Mouse (Mus musculus) c-Kit-positive CD71-negative TER-119-negative erythroid progenitor cells, embryonic 14.5 days (primary cell): ENCODE measurements around the gene Msi1.
"Not testable (repeated sequence)": the region's sequence is repeated elsewhere in the genome, so short reads cannot be mapped to it uniquely, and the experiment has no call there.

Experiments used
- DNase-seq: peaks from one replicate; pipeline ENCODE4 v3.0.0-alpha.2; 2013; ENCODE audit warnings: low read depth

Gene Msi1

DNA sequence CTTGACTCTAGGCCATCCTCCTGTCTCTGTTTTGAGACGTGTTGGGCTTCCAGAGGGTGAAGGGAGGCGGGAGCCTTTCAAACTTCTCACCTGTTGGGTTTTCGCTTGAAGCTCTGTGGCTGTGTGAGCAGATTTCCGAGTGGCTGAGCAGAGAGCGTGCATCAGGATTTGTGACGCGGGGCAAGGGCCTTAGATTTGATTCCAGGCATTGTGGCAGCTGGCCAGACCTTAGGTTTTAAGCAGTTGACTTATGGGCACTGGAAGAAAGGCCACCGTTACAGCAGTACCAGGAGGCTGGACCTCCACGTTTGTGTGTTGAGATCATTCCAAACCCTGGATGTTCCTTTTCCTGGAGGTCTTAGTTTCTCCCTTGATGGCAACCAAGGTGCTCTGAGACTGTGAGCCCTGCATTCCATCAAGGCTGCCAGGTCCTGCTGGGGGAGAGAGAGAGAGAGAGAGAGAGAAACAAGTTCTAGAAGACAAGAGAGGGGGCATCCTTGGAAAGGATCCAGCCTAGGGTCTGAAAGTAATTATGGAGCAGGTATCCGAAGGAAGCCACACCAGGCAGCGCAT lies 5.0 kb downstream of the Msi1 start:
- DNase-seq: no peak

DNA sequence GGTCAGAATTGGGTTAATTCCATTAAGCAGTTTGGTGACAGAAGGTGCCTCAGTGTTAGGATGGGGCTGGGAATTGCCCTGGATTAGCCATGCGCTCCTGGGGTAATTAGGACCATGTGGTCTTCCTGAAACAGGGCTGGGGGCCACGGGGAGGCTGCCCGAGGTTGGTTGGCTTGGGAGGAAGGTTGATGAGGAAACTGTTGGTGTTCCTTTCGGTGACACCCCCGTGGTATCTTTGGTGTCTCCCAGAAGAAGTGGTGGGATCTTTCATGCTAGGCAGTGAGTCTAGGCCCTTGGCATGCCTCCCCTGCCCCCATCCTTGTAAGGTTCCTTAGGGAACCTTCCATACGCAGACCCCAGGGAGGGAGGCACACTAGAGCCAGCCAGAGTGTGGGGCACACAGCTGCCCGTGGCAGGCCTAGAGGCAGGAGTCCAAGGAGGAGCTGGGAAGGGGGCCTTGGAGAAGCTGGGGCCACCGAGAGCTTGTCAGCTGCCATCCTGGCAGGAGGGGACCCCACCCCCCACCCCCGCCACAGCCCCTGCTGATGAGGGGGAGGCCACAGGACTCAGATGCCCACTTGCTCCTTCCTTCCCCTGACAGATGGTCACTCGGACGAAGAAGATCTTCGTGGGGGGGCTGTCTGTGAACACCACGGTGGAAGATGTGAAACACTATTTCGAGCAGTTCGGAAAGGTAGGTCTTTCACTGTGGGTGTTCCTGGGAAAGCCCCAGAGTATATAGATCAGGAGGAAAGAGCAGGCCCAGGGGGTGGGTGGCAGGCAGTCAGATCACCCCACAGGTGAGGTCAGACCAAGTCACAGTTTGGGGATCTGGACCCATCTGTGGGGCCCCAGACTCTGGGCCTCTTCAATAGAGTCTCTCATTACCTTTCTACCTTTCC lies 5.7 kb downstream of the Msi1 start:
- no peak for DNase-seq

DNA sequence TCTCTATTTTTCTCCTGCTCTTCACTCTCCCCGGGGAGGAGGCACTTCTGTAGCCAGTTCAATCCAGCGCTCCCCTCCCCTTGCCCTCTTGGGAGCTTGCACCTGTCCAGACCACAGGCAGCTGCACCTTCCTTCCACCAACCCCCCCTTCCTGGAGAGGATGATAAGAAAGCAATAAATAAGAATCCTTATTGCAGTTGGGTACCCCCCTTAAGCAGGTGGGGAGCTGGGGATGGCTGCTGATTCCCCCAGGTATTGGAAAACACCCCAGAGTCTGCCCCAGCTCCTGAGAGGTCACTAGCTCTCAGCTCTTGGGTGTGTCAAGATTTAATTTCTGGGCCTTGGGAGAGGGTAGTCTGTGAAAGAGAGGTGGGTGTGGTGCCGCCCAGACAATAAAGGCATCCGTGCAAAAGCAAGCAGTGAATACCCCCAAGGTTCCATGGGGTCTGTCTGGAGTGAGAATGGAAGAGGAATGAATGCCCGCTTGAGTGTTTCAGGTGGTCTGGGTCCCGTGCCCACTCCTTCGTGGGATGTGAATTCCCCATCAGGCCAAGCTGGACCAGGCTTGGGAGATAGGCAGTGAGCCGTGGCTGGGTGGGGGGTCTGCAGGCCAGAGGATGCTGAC lies 6.5 kb downstream of the Msi1 start:
- DNase-seq: no peak

DNA sequence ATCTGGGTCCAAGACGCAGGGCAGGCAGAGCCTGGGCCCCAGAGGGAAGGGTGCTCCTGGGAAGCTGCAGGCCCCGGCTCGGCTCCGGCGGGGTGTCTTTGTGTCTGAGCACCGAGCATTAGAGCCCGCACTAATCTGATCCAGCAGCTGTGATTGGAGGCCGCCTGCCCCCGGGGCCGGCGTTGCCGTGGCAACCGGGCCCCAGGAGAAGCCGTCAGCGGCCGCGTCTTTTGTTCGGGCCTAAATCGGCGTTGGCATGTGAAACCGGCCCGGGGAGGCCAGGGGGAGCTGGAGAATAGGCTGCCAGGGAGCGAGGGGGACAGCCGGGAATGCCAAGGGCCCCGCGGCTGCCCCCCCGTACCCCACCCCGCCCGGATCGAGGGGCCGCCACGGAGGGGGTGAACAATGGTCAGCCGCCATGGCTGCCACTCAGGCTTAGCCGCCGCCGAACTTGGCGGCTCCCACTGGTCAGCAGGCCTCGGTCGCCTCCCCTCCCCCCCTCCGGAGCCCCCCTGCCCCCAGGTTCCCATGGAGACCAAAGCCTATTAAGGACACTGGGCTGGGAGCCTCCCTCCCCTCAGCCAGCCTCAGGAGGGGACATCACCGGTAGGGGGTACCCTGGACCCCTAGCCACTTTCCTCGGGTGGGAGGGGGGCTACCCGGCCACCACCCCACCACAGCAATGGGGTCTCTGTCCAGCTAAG lies 7.2 kb downstream of the Msi1 start:
- no peak for DNase-seq

DNA sequence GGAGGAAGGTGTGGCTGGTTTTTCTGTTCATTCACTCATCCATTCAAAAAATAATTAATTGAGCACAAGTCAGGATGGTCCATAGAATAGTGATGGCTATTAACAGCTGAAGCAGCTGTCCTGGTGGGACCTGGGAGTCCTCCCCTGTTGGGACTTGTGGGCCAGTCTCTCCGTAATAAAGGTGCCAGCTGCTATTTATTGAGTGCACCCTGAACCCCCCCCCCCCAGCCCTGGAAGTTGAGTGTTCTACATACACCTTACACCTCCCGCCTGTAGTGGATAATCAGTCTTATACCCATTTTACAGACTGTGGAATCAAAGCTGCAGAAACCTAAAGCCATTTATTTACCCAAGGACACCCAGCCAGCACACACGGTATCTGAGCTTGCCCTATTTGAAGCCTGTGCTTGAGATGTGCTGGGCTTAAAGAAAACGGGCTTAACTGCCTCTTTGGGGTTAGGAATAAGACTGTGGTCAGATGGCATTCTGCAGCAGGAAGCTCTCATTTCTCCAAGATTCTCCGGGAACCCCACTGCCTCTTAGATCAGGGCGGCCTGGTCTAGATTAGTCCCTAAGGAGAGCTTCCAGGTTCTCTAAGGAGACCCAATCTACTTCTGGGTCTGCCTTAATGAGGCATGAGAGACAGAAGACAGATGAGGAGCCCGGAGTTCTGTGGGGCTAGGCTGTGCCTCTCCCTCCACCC lies 8.0 kb downstream of the Msi1 start:
- DNase-seq: no peak

DNA sequence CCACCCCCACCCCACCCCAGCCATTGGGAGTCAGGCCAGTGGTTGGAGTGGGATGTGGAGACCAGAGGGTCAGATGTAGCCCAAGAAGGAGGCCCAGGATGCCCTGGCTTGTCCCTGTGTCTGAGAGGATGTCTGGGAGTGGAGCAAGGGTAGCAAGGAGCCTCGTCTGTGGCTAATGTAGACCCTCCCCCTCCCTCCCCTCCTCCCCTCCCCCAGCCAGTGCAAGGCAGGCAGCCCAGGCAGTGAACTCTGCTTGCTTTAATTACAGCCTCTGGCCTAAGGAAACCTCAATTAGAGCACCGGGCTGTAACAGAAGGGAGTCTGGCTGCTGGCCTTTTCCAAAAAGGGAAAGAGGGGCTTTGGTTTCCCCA lies 8.5 kb downstream of the Msi1 start:
- DNase-seq: no peak

DNA sequence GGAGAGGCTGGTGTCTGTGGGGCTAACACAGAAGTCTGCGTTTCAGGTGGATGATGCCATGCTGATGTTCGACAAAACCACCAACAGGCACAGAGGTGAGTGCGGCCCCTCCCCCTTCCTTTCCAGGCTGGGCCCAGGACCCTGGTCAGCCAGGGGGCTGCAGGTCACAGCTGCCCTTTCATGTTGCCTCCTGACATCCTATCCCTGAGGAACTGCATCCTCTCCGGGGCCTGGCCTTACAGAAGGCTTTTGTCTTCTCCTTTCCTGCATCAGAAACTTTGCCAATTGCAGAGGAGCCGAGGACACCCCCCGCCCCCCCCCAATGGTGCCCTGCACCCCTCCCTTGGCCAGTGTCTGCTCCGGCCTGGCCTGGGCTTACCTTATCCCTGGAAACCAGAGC lies 9.3 kb downstream of the Msi1 start:
- no peak for DNase-seq

DNA sequence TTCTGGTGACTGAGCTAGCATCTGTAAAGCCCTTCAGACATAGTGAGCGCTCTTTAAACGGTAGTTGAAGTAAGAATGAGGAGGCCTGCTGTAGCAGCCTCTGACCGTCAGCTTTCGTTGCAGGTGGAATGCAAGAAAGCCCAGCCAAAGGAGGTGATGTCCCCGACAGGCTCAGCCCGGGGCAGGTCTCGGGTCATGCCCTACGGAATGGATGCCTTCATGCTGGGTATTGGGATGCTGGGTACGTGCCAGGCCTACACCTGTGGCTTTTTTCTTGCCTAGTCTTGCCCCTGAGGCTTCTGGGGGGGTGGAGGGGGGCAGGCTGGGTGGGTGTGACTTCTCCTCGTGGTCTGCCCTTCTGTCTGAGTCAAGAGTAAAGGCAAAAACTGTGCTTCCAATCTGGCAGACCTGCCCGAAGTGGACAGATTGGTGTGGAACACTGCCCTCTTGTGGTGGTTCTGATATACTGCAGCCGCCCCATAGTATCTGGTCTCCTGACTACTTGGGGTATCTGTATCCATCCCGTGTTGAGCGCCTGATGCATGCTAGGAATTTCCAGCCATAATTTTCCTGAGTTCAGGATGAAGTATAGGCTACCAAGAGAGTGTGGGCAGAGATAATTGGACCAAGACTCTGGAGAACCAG lies 11.9 kb downstream of the Msi1 start:
- peak; percentile 57 for DNase-seq

DNA sequence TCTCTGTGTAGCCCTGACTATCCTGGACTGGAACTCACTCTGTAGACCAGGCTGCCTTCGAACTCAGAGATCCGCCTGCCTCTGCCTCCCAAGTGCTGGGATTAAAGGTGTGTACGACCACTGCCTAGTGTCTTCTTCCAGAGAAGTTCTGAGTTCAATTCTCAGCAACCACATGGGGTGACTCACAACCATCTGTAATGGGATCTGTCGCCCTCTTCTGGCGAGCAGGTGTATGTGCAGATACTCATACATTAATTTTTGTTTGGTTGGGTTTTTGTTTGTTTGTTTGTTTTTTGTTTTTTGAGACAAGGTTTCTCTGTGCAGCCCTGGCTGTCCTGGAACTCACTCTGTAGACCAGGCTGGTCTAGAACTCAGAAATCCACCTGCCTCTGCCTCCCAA lies 13.3 kb downstream of the Msi1 start:
- DNase-seq: not testable (repeated sequence)

DNA sequence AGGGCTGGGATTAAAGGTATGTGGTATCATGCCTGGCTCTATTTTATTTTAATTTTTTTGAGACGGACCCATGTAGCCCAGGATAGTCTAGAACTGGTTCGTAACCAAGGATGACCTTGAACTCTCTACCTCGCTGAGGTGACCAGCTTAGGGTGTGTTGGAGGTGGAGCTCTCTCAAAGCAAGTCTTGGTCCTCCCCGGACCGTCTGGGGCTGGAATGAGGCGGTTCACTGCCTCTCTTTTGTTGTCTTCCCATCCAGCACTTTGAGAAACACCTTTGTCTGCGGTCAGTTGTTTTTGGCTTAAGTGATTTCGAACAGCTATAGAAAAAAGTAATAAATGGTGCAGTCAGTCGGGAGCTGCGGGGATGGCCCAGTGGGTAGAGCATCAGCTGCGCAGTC lies 14.7 kb downstream of the Msi1 start:
- no peak for DNase-seq

DNA sequence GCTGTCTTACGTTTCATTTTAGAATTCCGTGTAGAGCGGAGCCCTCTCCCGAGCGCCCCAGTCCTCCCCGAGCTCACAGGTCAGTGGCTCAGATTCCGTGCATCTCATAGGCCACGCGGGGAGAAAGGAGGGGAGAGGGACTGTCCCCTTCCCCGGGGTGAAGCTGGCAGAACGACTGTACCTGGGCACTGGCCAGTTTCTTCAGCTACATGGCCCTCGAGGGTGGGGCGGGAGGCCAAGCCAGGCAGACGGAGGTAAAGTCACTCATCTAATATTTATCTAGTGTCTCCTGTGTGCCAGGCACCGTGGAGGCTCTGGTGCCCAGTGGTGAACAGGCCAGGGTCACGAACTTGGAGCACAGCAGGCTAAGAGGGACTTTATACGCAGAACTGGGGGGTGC lies 17.7 kb downstream of the Msi1 start:
- DNase-seq: no peak

DNA sequence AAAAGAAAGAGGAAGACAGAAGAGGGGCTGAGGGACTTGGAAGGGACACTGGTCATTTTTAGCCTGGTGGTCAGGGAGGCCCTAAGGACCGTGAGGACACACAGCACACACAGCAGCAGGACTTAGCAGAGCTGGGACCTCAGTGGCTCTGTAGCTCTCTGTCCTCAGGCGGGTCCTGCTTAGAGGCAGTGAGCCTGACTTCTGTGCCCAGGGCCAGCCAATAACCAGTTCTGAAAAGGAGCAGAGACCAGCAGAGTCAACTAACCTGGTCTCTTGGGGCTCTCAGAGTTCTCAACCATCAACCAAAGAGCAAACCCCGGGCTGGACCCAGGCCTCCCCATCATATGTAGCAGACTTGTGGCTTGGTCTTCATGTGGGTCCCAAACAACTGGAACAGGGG lies 19.8 kb downstream of the Msi1 start:
- no peak for DNase-seq

DNA sequence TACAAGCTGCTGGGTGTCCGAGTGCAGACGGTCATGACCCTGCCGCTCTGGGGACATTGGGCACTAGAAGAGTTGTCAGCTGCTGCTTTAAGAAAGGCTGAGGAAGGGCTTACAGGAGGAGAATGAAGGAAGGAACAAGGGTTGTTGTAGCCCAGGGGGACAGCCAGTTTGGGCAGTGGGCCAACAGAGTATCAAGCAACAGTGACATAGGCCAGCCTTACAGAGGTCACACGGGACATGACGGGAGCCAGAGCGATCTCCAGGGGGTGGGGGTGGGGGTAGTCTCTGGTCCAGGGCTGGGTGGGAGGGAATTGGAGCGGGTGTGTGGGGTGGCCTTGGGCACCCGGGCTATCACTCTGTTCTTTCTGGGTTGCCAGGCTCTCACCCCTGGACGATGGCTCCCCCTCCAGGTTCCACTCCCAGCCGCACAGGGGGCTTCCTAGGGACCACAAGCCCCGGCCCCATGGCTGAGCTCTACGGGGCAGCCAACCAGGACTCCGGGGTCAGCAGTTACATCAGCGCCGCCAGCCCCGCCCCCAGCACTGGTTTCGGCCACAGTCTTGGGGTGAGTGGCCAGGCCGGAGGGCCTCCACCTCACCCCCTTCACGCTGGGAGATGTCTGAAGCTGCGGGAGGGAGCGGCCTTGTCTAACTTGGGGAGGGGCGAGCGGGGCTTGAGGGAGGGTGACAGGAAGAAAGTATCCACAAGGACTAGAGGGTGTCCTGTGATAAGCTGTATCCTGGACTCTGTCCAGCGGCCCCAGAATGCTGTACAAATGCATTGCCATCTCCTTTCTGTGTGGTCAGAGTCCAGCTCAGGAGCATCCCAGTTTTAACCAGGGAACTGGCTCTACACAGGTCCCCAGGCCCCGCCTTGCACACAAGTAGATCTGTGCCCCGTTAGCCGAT lies 21.3 kb downstream of the Msi1 start:
- DNase-seq: no peak

DNA sequence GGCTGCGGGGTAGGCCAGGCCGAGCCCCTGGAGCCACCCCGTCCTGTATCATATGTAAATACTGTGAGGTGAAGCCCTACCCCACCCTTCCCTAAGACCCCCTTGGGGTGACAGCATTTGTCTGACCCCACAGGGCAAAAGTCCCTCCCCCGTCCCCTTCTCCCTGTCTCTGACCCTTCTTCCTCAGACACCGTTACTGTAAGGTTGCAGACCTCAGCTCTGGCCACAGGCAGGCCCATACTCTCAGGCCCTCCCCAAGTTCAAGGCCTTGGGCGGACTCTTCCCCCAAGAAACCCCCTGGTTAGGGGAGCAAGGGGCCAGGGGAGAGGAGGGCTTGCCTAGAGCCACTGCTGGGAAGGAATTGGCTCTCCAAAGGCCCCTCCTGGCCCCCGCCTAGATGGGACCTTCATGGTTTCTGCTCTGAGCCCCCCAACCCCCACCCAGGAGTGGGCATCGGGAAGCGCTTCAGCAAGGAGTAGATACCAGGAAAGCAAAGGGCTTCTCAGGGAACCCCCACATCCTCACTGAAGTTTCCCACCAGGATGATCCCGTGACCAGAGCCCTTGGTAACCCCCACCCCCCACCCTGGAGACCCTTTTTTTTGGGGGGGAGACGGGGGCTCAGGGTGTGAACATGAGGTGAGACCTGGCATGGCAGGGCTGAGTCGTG lies 25.2 kb downstream of the Msi1 start:
- no peak for DNase-seq

DNA sequence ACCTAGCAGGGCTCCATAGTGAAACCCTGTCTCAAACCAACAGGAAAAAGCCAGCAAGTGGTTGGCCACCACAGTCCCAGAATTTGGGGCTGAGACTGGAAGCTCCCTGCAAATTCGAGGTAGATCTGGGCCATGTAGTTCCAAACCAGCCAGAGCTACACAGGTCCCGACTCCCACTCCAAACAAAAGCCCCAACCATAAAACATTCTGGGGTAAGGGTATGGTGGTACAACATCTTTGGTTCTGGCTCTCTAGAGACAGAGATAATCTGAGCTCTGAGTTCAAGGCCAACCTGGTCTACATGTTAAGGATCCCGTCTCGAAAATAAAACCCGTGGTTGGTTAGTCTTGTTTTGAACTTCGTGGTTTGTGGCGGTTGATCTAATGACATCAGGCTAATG lies 26.4 kb downstream of the Msi1 start:
- no peak for DNase-seq

DNA sequence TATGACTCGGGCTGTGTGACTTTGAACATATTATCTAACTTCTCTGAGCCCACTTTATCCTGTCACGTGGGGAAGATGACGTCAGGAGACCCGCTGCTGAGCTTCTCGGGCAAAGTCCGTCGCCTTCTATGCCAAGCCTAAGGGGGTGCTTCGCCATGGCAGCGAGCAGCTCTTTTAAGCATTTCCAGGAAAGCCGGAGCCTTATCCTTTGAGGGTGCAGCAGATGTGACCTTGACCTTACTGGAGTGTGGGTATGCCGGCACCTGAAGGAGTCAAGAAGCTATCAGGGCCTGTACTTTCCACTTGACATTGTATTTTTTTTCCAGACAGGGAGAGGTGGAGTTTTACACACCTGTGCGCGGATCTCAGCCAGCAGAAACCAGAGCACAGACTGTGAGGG lies 29.5 kb downstream of the Msi1 start:
- no peak for DNase-seq

DNA sequence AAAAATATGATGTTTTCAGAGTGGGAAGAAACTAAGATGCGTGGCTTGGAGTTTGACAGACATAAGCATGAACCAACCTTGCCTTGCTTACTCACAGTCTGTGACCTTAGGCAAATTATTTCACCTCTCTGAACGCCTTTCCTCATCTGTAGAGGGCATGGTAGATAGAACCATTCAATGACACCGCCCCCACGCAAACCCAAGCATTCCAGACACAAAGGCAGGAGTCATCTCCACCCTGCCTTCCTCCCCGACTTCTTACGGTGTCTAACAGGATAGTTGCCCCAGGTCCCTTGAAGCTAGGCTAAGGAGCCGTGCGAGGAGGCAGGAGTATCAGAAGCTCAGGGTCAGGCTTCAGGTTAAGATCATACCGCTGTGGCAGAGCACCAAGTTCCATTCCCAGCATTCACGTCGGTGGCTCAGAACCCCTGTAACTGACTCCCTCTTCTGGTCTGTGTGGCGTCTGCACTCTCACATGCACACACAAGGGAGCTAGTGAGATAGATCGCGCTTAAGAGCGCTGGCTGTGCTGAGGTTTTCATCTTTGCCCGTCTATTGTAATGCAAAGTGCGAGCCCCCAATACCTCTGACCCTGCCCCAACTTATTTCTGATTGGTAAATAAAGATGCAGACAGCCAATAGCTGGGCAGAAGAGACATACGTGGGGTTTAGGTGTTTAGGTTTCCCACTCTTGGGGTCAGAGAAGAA lies 35.2 kb downstream of the Msi1 start:
- DNase-seq: no peak

DNA sequence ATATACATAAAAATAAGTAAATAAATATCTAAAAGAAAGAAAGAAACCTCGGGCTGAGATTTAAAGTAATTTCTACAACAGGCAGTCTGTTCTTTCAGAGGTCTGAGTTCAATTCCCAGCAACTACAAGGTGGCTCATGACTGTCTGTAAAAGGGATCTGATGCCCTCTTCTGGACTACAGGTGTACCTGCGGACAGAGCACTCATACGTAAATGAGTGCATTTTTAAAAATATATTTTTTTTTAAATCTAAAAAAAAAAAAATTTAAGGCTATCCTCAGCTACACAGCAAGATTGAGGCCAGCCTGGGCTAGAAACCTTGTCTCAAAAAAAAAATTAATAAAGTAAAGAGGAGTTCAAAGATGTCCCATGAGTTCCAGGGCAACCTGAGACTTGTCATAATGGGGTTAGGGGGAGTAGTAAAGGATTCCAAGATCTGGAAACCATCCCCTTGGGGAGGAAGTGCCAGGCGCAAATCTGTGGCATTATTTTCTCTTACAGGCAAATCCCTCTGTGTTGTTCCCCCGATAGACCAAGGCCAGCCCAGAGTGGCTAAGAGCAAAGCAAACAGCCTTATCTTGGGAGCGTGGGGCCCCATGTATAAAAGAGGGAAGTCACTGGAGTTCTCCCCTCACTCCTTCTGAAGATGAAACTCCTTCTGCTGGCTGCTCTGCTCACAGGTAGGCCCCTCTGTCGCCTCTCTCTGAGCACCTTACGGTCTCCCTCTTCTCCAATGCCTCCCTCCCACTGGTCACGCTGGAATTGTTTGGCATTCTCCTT lies 36.4 kb downstream of the Msi1 start, which contains the start of gene Pla2g1b:
Pla2g1b (plus strand) TSS at position 621 of the 779 bp plus-strand sequence.
- no peak for DNase-seq
